Mouse (Mus musculus) gastrocnemius, postnatal 14 days (tissue): ENCODE data around the gene Nit2. TPM values are rescaled to one million over a fixed set of nuclear protein-coding genes. Genes with fewer than 3 reads are reported as not detected.

Experiments used
- DNase-seq: peaks from one replicate; pipeline ENCODE4 v3.0.0; 2021; ENCODE audit warnings: mixed read lengths
- intact Hi-C: fragments of 180-260 bp; cut with DNase I; formaldehyde crosslinking; loops from one replicate; pipeline ENCODE4 v1.15.1; 2025; ENCODE audit warnings: low total_unique reads
- total RNA-seq, 2 experiments: library from RNA; stranded (reverse); gene quantifications; 2 replicates each; pipeline ENCODE4 v1.2.3; 2021

Nit2 gene
- total RNA-seq, 2 experiments from 2014 or later: 29.2 to 29.4 TPM

DNA sequence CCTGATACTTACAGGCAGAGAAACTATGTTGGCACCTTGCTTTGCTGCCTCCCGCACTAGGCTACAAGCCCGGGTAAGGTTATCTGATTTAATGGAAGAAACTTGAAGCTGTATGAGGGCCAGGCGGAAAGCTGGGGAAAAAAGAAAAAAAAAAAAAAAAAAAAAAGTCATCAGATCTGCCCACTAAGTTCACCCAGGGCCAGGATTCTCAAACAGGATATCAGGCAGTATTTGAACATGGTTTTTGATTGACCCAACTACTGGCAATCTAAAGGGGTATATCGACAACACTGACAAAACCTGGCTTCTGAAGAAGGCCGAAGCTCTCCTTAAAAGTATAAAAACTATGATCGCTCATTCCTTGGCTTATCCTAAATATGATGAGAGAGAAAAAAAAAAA, 1.1 kb downstream of the Nit2 start:
- intact Hi-C loops: no loop called here
- no peak for DNase-seq

DNA sequence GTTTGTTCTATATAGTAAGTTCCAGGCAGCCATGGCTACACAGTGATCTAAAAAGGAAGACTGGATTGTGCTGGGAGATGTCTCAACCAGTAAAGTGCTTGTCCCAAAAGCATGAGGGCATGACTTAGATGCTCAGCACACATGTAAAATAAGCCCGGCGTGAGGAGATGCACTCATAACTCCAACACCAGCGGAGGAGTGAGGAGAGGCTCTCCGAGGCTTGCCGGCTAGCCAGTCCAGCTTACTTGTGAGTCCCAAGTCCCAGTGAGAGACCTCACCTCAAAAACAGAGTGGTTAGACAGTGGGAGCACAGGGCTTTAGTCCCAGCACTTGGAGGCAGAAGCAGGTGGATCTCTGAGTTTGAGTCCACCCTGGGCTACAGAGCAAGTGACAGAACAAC, 2.0 kb downstream of the Nit2 start:
- intact Hi-C loops: no loop called here
- no peak for DNase-seq

DNA sequence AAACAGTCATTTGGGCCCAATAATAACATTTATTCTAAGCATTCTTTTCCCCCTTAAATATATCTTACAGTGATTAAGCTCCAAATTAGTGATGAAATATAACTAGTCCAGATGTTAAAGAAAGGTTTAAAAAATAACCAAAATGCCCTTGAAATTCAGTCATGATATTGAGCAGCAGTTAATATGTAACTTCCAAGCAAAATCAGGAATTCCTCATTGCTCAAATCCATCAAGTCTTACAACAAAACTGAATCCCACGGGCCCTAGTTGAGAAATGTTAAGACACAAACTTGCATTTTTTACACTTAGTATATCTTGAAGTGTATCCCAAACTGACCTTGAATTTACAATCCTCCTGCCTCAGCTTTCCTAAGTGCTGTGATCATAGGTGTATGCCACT, 3.4 kb downstream of the Nit2 start:
- intact Hi-C loops: no loop called here
- DNase-seq: no peak

GRCm38 (mm10) chr16:57162841-57163240, 4.3 kb downstream of the Nit2 start:
- intact Hi-C loops: no loop called here
- no peak for DNase-seq

DNA sequence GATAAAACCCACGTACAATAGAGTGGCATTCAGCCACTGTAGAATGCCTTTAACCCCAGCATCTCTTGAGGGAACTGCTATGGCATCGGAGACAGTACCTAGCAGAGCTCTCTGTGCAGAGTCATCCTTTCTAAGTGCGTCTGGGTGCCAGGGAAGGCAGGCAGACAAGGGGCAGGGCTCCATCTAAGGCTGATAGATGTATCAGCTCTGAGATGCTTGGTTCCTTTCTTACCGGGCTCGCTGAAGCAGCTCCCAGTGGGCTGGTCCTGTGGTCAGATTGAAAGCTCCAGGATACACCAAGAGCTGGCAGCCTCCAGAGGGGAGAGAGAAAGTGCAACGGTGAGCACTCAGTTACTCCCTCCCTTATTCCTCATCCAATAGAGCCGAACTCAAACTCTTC, 7.3 kb downstream of the Nit2 start:
- DNase-seq: no peak
- intact Hi-C loops: no loop called here

DNA sequence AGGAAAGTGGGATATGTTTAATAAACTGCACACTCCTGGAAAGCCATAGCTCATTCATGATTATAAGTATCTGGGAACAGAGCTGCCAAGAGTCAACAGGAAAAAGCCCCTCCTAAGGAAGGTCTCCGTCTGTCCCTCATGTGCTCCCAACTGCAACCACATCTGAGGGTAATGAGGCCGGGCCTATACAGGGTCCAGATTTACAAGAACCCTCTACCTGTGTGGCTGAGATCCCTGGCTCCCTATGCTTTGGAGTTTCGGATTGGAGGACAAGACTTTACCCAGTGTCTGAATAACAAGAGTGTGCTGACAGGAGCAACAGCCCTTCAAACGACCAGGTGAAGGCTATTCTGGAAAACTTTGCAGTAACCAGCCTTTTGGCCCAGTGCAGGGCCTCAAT, 9.4 kb downstream of the Nit2 start:
- DNase-seq: no peak
- intact Hi-C loops: no loop called here

GRCm38 (mm10) chr16:57157076-57157475, 10.1 kb downstream of the Nit2 start:
- intact Hi-C loops: no loop called here
- DNase-seq: no peak

GRCm38 (mm10) chr16:57155899-57156298, 11.2 kb downstream of the Nit2 start:
- intact Hi-C loops: no loop called here
- no peak for DNase-seq

- no peak for DNase-seq
- intact Hi-C loops: no loop called here
Measured at GRCm38 (mm10) chr16:57151437-57151836, 15.7 kb downstream of the Nit2 start.

GRCm38 (mm10) chr16:57144741-57145140, 22.4 kb downstream of the Nit2 start:
- DNase-seq: no peak
- intact Hi-C loops: no loop called here

- intact Hi-C loops: no loop called here
- DNase-seq: no peak
Measured at GRCm38 (mm10) chr16:57133611-57134010, 33.5 kb downstream of the Nit2 start.

- intact Hi-C loops: no loop called here
- no peak for DNase-seq
Measured at GRCm38 (mm10) chr16:57132326-57132725, 34.8 kb downstream of the Nit2 start.

GRCm38 (mm10) chr16:57131544-57131943, 35.6 kb downstream of the Nit2 start:
- intact Hi-C loops: no loop called here

DNA sequence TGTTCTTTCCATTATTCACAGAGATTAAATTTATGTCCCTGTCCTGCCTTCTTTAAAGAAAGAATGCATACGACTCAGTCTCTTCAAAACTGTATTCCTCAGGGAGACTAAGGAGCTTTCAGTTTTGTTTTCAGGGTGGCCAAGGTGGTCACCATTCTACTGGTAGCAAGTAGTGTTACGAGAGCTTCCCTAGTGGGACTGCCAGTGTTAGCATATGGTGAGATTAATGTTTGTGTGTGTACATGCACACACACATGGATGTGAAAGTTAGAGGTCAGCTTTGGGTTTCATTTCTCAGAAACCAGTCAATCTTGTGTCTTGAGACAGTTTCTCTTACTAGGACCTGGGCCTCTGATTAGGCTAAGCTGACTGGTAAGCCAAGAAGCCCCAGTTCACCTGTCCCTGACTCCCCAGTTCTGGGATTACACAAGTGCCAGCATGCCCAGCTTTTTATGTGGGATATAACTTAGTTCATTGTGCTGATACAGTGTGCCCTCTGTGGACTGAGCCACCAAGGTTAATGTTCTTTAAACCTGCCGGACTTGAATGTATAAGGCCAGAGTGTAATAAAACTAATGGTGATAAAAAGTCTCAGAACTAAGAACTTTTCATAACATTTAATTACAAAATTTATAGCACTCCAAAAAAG, 36.3 kb downstream of the Nit2 start:
- DNase-seq: no peak
- intact Hi-C loops: no loop called here

More at GRCm38 (mm10) chr16:57131544-57131943, 35.6 kb downstream of the Nit2 start:
- DNase-seq: no peak

DNA sequence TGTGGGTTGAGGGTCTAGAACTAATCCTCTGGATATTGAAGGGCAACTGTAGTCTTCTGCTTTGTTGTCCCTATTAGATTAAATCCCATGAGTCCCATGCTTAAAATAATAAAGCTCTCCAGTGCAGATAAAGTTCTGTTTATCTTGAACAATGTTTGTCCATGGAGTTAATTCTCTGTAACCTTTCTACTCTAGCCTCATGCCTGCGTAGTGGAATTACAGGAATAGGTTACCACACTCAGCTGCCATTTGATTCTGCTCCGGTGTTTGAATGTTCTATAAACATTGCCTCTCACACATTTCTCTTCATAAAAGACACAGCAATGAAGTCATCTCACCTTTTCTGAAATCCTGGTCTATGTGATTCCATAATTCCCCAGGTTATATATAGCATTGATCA, 39.3 kb downstream of the Nit2 start:
- no peak for DNase-seq
- intact Hi-C loops: no loop called here

DNA sequence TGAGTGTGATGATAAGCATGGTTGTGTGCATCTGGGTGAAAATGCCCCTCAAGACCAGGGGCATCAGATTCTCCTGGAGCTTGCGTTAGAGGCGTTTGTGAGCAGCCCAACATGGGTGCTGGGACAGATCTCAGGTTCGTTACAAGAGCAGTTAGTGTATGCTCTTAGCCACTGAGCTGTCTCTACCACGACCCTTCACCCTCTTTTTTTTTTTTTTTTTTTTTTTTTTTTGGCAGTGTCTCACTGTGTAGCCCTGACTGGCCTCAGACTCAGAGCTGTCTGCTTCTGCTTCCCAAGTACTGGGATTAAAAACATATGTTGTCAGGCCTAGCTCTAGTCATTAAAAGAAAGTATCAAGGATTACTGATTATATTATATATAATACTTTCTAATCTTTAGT, 40.9 kb downstream of the Nit2 start:
- intact Hi-C loops: no loop called here
- DNase-seq: no peak

DNA sequence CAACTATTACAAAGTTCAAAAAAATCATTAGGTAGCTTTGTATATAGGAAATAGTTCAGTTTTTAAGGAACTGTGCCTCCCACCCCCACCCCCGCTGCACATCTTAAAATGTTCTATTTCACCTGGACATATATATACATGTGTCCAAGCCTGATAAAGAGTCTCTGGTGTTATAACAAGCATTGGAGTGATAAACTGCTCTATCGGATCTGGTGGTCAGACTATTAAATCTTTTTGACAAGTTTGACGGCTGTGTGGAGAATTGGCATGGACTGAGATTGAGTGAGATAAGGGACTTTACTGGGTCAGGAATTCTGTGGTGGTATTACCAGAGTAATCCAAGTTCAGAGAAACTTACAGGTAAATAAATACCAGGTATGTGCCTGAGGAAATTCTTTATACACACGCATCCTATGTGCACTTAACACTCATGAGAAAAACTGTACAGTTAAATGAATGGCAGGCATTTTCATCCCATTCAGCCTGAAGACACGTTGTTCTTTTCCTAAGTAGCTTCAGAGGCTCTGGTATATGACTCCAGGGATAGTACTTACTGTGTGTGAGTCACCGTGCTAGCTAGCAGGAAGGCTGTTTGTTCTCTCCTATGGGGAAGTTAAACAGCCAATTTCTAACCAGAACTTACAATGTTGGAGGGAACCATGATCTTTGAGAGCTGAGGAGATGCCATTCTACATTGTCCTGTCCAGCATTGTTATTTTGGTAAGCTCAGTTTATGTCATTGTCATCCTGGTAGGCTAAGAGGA, 44.3 kb downstream of the Nit2 start:
- no peak for DNase-seq
- intact Hi-C loops: no loop called here

DNA sequence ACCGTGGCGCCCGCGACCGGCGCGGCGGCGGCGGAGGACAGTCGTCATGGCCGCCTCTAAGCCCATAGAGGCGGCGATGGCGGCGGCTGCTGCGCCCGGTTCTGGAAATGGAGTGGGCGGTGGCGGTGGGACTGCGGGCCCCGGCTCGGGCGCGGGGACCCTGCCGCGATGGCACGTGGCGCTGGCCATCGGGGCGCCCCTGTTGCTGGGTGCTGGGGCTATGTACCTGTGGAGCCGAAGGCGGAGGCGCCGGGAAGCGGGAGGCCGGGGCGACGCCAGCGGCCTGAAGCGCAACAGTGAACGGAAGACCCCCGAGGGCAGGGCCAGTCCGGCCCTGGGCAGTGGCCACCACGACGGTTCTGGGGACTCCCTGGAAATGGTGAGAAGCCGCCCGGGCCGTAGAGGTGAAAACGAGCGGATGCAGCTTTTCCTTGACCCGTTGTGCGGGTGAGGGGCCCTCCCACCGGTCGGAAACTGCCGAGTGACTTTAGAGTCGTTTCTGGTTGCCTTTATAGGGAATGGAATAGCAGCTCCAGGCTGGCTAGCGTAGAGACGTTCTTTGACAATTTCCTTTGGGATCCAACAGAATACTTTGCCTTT, 45.2 kb downstream of the Nit2 start:
- peak; percentile 19 for DNase-seq
- intact Hi-C loops: no loop called here

GRCm38 (mm10) chr16:57120913-57121815, 46.0 kb downstream of the Nit2 start, which contains the start of gene Tomm70a:
Gene Tomm70a (plus strand): TSS chr16:57121703.
- DNase-seq: peak; percentile 94
- intact Hi-C loops: no loop called here

DNA sequence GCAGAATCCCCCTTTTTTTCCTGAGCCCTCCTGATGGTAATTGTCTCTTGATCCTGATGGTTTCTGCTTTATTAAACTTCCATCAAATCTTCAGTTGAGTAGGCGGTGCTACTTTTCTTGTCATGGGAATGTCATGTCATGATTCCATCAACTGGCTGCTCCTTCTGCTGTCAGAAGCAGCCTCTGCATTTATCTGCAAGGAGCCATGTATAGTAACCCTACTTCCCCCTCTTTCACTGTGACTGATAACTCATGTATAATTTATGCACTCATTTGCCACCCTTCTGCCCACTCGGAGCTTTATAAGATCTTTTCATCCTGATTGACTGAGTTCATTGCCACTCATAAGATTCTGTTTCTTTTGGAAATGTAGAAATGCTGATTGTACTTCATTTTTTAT, 49.6 kb downstream of the Nit2 start:
- intact Hi-C loops: no loop called here

More for the DNA sequence above, 49.6 kb downstream of the Nit2 start:
- DNase-seq: no peak
